Mouse (Mus musculus) heart, embryonic 13.5 days (tissue): ENCODE results near the gene Prr15l. TPM values are rescaled to one million over a fixed set of nuclear protein-coding genes. Genes with fewer than 3 reads are reported as not detected.

Source experiments
- ATAC-seq: fragments of 200-750 bp; cut with Nextera tagmentation; 2 replicates; pipeline ENCODE4 v1.8.0; 2017; ENCODE audit warnings: moderate TSS enrichment; ENCODE audit not compliant: insufficient number of reproducible peaks, low FRiP score, low TSS enrichment; ENCODE audit errors: extremely low read depth
- H3K27ac ChIP-seq: fragments of 300-500 bp; sonication (generic); replicated peaks from 2 replicates; pipeline ENCODE4 v1.5.1; 2015; ENCODE audit warnings: moderate library complexity, mild to moderate bottlenecking, inconsistent platforms
- H3K27me3 ChIP-seq: fragments of 300-500 bp; sonication (generic); replicated peaks from 2 replicates; pipeline ENCODE4 v1.6.1; 2015; ENCODE audit warnings: mild to moderate bottlenecking, inconsistent platforms
- H3K36me3 ChIP-seq: fragments of 300-500 bp; sonication (generic); 2 replicates; pipeline ENCODE4 v1.6.1; 2015; ENCODE audit warnings: mild to moderate bottlenecking, inconsistent platforms
- H3K4me1 ChIP-seq: fragments of 300-500 bp; sonication (generic); 2 replicates; pipeline ENCODE4 v1.6.1; 2015; ENCODE audit warnings: inconsistent platforms
- H3K4me2 ChIP-seq: fragments of 300-500 bp; sonication (generic); 2 replicates; pipeline ENCODE4 v1.6.1; 2015; ENCODE audit warnings: inconsistent platforms, mild to moderate bottlenecking, moderate library complexity
- H3K4me3 ChIP-seq: fragments of 300-500 bp; sonication (generic); 2 replicates; pipeline ENCODE4 v1.5.1; 2015; ENCODE audit warnings: moderate library complexity, mild to moderate bottlenecking, inconsistent platforms
- H3K9ac ChIP-seq: fragments of 300-500 bp; sonication (generic); 2 replicates; pipeline ENCODE4 v1.6.1; 2015; ENCODE audit warnings: inconsistent platforms, mild to moderate bottlenecking, moderate library complexity
- H3K9me3 ChIP-seq: fragments of 300-500 bp; sonication (generic); 2 replicates; pipeline ENCODE4 v1.6.1; 2016; ENCODE audit warnings: inconsistent platforms
- WGBS: fragments of 180-500 bp; shearing (Covaris S2); methylation state at CpG from one replicate; pipeline ENCODE4 v1.1.7; 2015; ENCODE audit warnings: mixed read lengths; 5-methylcytosine and 5-hydroxymethylcytosine counted together
- polyA plus RNA-seq: library from polyadenylated mRNA; unstranded; fragments of >200 nt; fragmentation: Nextera tagmentation; extraction: Ambion mirVana; gene quantifications from 2 replicates; pipeline ENCODE4 v1.2.1, GENCODE M21; 2015

Gene Prr15l
- polyA plus RNA-seq = 0.79 and 1.0 TPM in 2 replicates

- H3K9ac ChIP-seq = no peak within 1 kb of the TSS
- 65% methylated on average over 2 of the region's 2 CpGs for whole genome bisulfite sequencing
- H3K27me3 ChIP-seq = peaks cover 40% of the 10 kb centered on the region
- H3K27ac ChIP-seq = no peak within 1 kb of the TSS
- no peaks in the 10 kb centered on the region for H3K36me3 ChIP-seq
- no peak for ATAC-seq
- H3K9me3 ChIP-seq = no peaks in the 10 kb centered on the region
- peaks cover 12% of the 10 kb centered on the region for H3K4me1 ChIP-seq
- no peak within 1 kb of the TSS for H3K4me2 ChIP-seq
- no peak within 1 kb of the TSS for H3K4me3 ChIP-seq
Measured at GRCm38 (mm10) chr11:96928088-96928487, at the start of gene Prr15l. Gene Prr15l, plus strand, starts transcription at chr11:96928104.

GRCm38 (mm10) chr11:96878715-96879114, 49.2 kb upstream of the Prr15l start:
- Histone ChIP-seq H3K9me3 (no peaks in the 10 kb centered on the region), H3K27ac (no peak overlapping the region), H3K4me2 (no peak overlapping the region), H3K4me1 (peaks cover 15% of the 10 kb centered on the region), H3K36me3 (no peaks in the 10 kb centered on the region), H3K9ac (no peak overlapping the region), H3K4me3 (no peak overlapping the region), H3K27me3 (peaks cover 44% of the 10 kb centered on the region)
- no peak for ATAC-seq
- 61% methylated on average over 3 of the region's 3 CpGs for WGBS

- Histone ChIP-seq H3K27me3 (peaks cover 42% of the 10 kb centered on the region), H3K36me3 (no peaks in the 10 kb centered on the region), H3K9ac (no peak overlapping the region), H3K4me1 (peaks cover 13% of the 10 kb centered on the region), H3K9me3 (no peaks in the 10 kb centered on the region), H3K27ac (no peak overlapping the region), H3K4me3 (no peak overlapping the region), H3K4me2 (no peak overlapping the region)
- WGBS = 49% methylated on average over 7 of the region's 7 CpGs
- no peak for ATAC-seq
Measured at GRCm38 (mm10) chr11:96879359-96879758, 48.5 kb upstream of the Prr15l start.

- Histone ChIP-seq H3K27ac (no peak overlapping the region), H3K4me3 (no peak overlapping the region), H3K27me3 (peaks cover 33% of the 10 kb centered on the region), H3K9ac (no peak overlapping the region), H3K4me2 (no peak overlapping the region), H3K4me1 (peaks cover 12% of the 10 kb centered on the region), H3K9me3 (no peaks in the 10 kb centered on the region), H3K36me3 (no peaks in the 10 kb centered on the region)
- ATAC-seq = no peak
- WGBS = 54% methylated on average over 9 of the region's 9 CpGs
Measured at GRCm38 (mm10) chr11:96880296-96880695, 47.6 kb upstream of the Prr15l start.

- H3K27me3 ChIP-seq = no peaks in the 10 kb centered on the region
- ATAC-seq = no peak
- no peak overlapping the region for H3K9ac ChIP-seq
- no peaks in the 10 kb centered on the region for H3K36me3 ChIP-seq
- no peak overlapping the region for H3K4me2 ChIP-seq
- WGBS = 67% methylated on average over 5 of the region's 5 CpGs
- no peak overlapping the region for H3K27ac ChIP-seq
- H3K9me3 ChIP-seq = no peaks in the 10 kb centered on the region
- no peaks in the 10 kb centered on the region for H3K4me1 ChIP-seq
- no peak overlapping the region for H3K4me3 ChIP-seq
Measured at GRCm38 (mm10) chr11:96885901-96886340, 42.0 kb upstream of the Prr15l start.

GRCm38 (mm10) chr11:96886942-96887546, 40.9 kb upstream of the Prr15l start:
- no peak overlapping the region for H3K27ac ChIP-seq
- no peak overlapping the region for H3K4me2 ChIP-seq
- WGBS = 70% methylated on average over 8 of the region's 8 CpGs
- H3K9me3 ChIP-seq = no peaks in the 10 kb centered on the region
- H3K4me1 ChIP-seq = no peaks in the 10 kb centered on the region
- no peaks in the 10 kb centered on the region for H3K27me3 ChIP-seq
- H3K9ac ChIP-seq = no peak overlapping the region
- no peak overlapping the region for H3K4me3 ChIP-seq
- ATAC-seq = no peak
- no peaks in the 10 kb centered on the region for H3K36me3 ChIP-seq

- Histone ChIP-seq H3K36me3 (no peaks in the 10 kb centered on the region), H3K9me3 (no peaks in the 10 kb centered on the region), H3K4me3 (no peak overlapping the region), H3K4me1 (no peaks in the 10 kb centered on the region), H3K9ac (no peak overlapping the region), H3K27me3 (no peaks in the 10 kb centered on the region), H3K27ac (no peak overlapping the region), H3K4me2 (no peak overlapping the region)
- ATAC-seq = no peak
- 48% methylated on average over 14 of the region's 14 CpGs for WGBS
Measured at GRCm38 (mm10) chr11:96891784-96892527, 35.9 kb upstream of the Prr15l start.

- H3K9ac ChIP-seq = no peak overlapping the region
- no peaks in the 10 kb centered on the region for H3K36me3 ChIP-seq
- no peaks in the 10 kb centered on the region for H3K27me3 ChIP-seq
- WGBS = 52% methylated on average over 11 of the region's 11 CpGs
- no peaks in the 10 kb centered on the region for H3K9me3 ChIP-seq
- no peak for ATAC-seq
- H3K4me3 ChIP-seq = no peak overlapping the region
- H3K27ac ChIP-seq = no peak overlapping the region
- H3K4me2 ChIP-seq = no peak overlapping the region
- H3K4me1 ChIP-seq = no peaks in the 10 kb centered on the region
Measured at GRCm38 (mm10) chr11:96893203-96893842, 34.6 kb upstream of the Prr15l start.

- Histone ChIP-seq H3K9ac (no peak overlapping the region), H3K4me3 (no peak overlapping the region), H3K4me2 (no peak overlapping the region), H3K27ac (no peak overlapping the region), H3K27me3 (no peaks in the 10 kb centered on the region), H3K9me3 (no peaks in the 10 kb centered on the region), H3K4me1 (no peaks in the 10 kb centered on the region), H3K36me3 (no peaks in the 10 kb centered on the region)
- ATAC-seq = no peak
- WGBS = 61% methylated on average over 4 of the region's 4 CpGs
Measured at GRCm38 (mm10) chr11:96895886-96896285, 32.0 kb upstream of the Prr15l start.

GRCm38 (mm10) chr11:96899449-96900306, 28.2 kb upstream of the Prr15l start:
- Histone ChIP-seq H3K9ac (no peak overlapping the region), H3K36me3 (no peaks in the 10 kb centered on the region), H3K27ac (no peak overlapping the region), H3K4me2 (no peak overlapping the region), H3K9me3 (no peaks in the 10 kb centered on the region), H3K4me1 (peaks cover 18% of the 10 kb centered on the region), H3K4me3 (no peak overlapping the region), H3K27me3 (no peaks in the 10 kb centered on the region)
- 55% methylated on average over 13 of the region's 13 CpGs for WGBS
- ATAC-seq = no peak

- Histone ChIP-seq H3K27ac (no peak overlapping the region), H3K9me3 (no peaks in the 10 kb centered on the region), H3K36me3 (no peaks in the 10 kb centered on the region), H3K9ac (no peak overlapping the region), H3K4me3 (no peak overlapping the region), H3K27me3 (no peaks in the 10 kb centered on the region), H3K4me1 (peaks cover 24% of the 10 kb centered on the region), H3K4me2 (no peak overlapping the region)
- WGBS = 38% methylated on average over 9 of the region's 9 CpGs
- ATAC-seq = no peak
Measured at GRCm38 (mm10) chr11:96901332-96901731, 26.6 kb upstream of the Prr15l start.
